Mouse (Mus musculus) ES-Bruce4 (cell line): Measurements from ENCODE around the gene Zbtb20. TPM values are rescaled to one million over a fixed set of nuclear protein-coding genes. Genes with fewer than 3 reads are reported as not detected.

ENCODE experiments used
- H3K27ac ChIP-seq: 2 replicates; pipeline ENCODE4 v1.5.1; 2012; ENCODE audit warnings: low read length, inconsistent platforms; ENCODE audit not compliant: insufficient read depth
- H3K27me3 ChIP-seq: 2 replicates; pipeline ENCODE4 v1.6.1; 2012; ENCODE audit warnings: mild to moderate bottlenecking, low read length, inconsistent platforms; ENCODE audit not compliant: control insufficient read depth, poor library complexity, insufficient read depth, severe bottlenecking
- H3K36me3 ChIP-seq: 2 replicates; pipeline ENCODE4 v1.6.1; 2012; ENCODE audit warnings: inconsistent platforms, mild to moderate bottlenecking, low read length, moderate library complexity; ENCODE audit not compliant: control insufficient read depth, poor library complexity, insufficient read depth, severe bottlenecking
- H3K4me1 ChIP-seq: one replicate; pipeline ENCODE4 v1.8.1; 2011; ENCODE audit warnings: low read length; ENCODE audit not compliant: control insufficient read depth, insufficient read depth
- H3K4me3 ChIP-seq: 2 replicates; pipeline ENCODE4 v1.5.1; 2011; ENCODE audit warnings: low read depth, mild to moderate bottlenecking, low read length
- H3K9ac ChIP-seq: 2 replicates; pipeline ENCODE4 v1.6.1; 2012; ENCODE audit warnings: low read depth, mild to moderate bottlenecking, inconsistent platforms; ENCODE audit not compliant: poor library complexity, severe bottlenecking
- H3K9me3 ChIP-seq: replicated peaks from 2 replicates; pipeline ENCODE4 v1.6.1; 2012; ENCODE audit warnings: mild to moderate bottlenecking, low read length, inconsistent platforms; ENCODE audit not compliant: control insufficient read depth, poor library complexity, insufficient read depth, severe bottlenecking
- CTCF ChIP-seq: IDR thresholded peaks from one replicate; pipeline ENCODE4 v1.8.1; 2011; ENCODE audit warnings: low read depth, low read length
- EP300 ChIP-seq: IDR thresholded peaks from 2 replicates; pipeline ENCODE4 v1.6.1; 2011; ENCODE audit warnings: low read depth, low read length; ENCODE audit not compliant: insufficient read depth
- POLR2A ChIP-seq: IDR thresholded peaks from one replicate; pipeline ENCODE4 v1.8.1; 2011; ENCODE audit warnings: low read length; ENCODE audit not compliant: insufficient read depth
- polyA plus RNA-seq: library from polyadenylated mRNA; stranded (reverse); fragments of >200 nt; gene quantifications from 2 replicates; pipeline ENCODE4 v1.2.4, GENCODE M21; 2011; ENCODE audit warnings: low read depth; ENCODE audit not compliant: missing spikeins, insufficient read depth, insufficient read length

Gene Zbtb20
- polyA plus RNA-seq, 1 experiment = 9.9 TPM

DNA sequence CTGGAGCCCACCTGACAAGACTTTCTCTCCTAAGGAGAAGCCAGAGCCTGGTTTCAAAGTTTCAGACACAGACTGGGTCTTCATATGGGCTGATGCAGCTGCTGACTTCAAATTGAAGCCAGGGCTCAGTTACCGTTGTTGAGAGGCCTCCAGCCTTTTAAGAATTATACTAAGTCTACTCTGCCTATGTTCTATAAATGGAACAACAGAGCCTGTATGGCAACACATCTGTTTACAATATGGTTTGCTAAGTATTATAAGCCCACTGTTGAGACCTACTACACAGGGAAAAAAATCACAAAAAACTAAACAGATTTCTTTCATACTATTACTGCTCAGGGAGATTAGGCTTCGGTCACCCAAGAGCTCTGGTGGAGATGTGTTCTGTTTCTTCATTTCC, 12.4 kb upstream of the Zbtb20 start:
- no peaks in the 10 kb centered on the region for H3K36me3 ChIP-seq
- no peak for TF ChIP-seq POLR2A
- no peak for TF ChIP-seq EP300
- no peak for TF ChIP-seq CTCF

GRCm38 (mm10) chr16:42866061-42866460, 9.6 kb upstream of the Zbtb20 start:
- Histone ChIP-seq H3K36me3 (no peaks in the 10 kb centered on the region), H3K27ac (no peak overlapping the region), H3K4me3 (no peak overlapping the region), H3K27me3 (no peaks in the 10 kb centered on the region), H3K4me1 (no peaks in the 10 kb centered on the region), H3K9me3 (no peaks in the 10 kb centered on the region), H3K9ac (no peak overlapping the region)
- TF ChIP-seq CTCF (no peak), EP300 (no peak), POLR2A (no peak)

More for the DNA sequence above, 12.4 kb upstream of the Zbtb20 start:
- H3K9ac ChIP-seq = no peak overlapping the region
- no peak overlapping the region for H3K27ac ChIP-seq
- H3K27me3 ChIP-seq = no peaks in the 10 kb centered on the region
- no peaks in the 10 kb centered on the region for H3K9me3 ChIP-seq
- H3K4me1 ChIP-seq = no peaks in the 10 kb centered on the region
- H3K4me3 ChIP-seq = no peak overlapping the region

GRCm38 (mm10) chr16:42872101-42872500, 3.6 kb upstream of the Zbtb20 start:
- Histone ChIP-seq H3K9ac (no peak overlapping the region), H3K27ac (no peak overlapping the region), H3K4me3 (no peak overlapping the region), H3K27me3 (no peaks in the 10 kb centered on the region), H3K4me1 (no peaks in the 10 kb centered on the region), H3K9me3 (no peaks in the 10 kb centered on the region), H3K36me3 (no peaks in the 10 kb centered on the region)
- TF ChIP-seq CTCF = no peak
- TF ChIP-seq POLR2A = no peak
- TF ChIP-seq EP300 = no peak

- H3K4me1 ChIP-seq = no peaks in the 10 kb centered on the region
- H3K36me3 ChIP-seq = no peaks in the 10 kb centered on the region
- no peaks in the 10 kb centered on the region for H3K27me3 ChIP-seq
- H3K9me3 ChIP-seq = no peaks in the 10 kb centered on the region
- H3K4me3 ChIP-seq = no peak overlapping the region
- peak overlapping the region; percentile 54; the same call in 1 of the 2 replicates for H3K9ac ChIP-seq
- no peak for TF ChIP-seq CTCF
- no peak for TF ChIP-seq EP300
- TF ChIP-seq POLR2A = no peak
- no peak overlapping the region for H3K27ac ChIP-seq
These were observed 1.7 kb upstream of the Zbtb20 start for GRCm38 (mm10) chr16:42873942-42874341.

GRCm38 (mm10) chr16:42874456-42874855, 1.2 kb upstream of the Zbtb20 start:
- no peaks in the 10 kb centered on the region for H3K9me3 ChIP-seq
- no peaks in the 10 kb centered on the region for H3K36me3 ChIP-seq
- H3K4me3 ChIP-seq = peak overlapping the region; percentile 50
- H3K27me3 ChIP-seq = no peaks in the 10 kb centered on the region
- H3K27ac ChIP-seq = peak overlapping the region; percentile 59
- peak overlapping the region; percentile 54 for H3K9ac ChIP-seq
- no peaks in the 10 kb centered on the region for H3K4me1 ChIP-seq
- TF ChIP-seq CTCF = no peak
- TF ChIP-seq POLR2A = no peak
- no peak for TF ChIP-seq EP300

DNA sequence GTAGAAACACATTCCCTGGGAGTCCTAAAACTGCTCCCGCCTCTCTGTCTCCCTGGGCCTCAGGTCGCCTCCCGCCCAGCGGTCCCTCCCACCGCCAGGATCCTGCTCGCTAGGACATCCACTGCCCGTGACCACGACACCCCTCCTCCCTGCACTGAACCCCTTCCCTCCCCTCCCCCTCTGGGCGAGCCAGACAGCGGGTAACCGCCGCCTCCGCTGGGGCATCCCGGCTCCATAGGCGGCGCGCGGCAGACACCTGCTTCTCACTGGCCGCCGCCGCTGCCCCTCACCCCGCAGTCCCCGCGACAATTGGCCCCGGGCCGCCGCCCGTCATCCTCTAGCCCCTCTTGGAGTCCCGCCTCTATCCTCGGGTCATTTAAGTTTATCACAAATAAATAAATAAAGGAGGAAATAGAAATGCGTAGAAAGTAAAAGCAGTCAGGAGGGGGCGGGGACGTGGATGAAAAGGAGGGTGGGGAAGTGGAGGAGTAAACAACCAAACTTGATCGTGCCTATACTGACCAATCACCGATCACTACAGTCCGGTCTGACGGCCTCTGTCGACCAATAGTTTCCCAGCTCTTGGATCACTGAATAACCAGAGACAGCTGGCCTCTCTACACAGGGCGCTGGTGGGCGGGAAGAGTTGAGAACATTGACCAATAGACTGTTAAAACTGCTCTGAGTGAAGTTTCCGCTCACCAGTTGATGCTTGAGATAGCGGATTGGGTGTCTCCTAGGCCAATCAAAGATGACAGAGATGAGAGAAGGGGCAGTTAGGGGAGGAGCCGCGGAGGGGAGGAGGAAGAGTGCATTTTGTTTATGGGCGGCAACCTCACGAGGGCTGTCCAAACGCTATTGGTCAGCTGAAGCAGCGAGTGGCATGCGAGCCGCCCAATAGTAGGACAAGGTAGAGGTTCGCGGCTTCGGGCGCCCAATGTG, 500 bp upstream of the Zbtb20 start:
- TF ChIP-seq CTCF (no peak), POLR2A (peak; percentile 42), EP300 (peak; percentile 56; the same call in 1 of the 2 replicates)
- H3K4me1 ChIP-seq = no peaks in the 10 kb centered on the region

More for the DNA sequence above, 500 bp upstream of the Zbtb20 start:
- Histone ChIP-seq H3K36me3 (no peaks in the 10 kb centered on the region), H3K9ac (peak overlapping the region; percentile 97), H3K4me3 (peak overlapping the region; percentile 50), H3K27ac (peak overlapping the region; percentile 59), H3K27me3 (no peaks in the 10 kb centered on the region), H3K9me3 (no peaks in the 10 kb centered on the region)
